Mouse (Mus musculus): ENCODE measurements around the gene Gmfg. TPM values are rescaled to one million over a fixed set of nuclear protein-coding genes. Genes with fewer than 3 reads are reported as not detected.

Gmfg gene
- polyA plus RNA-seq (2015; fragmentation: Nextera tagmentation; extraction: Ambion mirVana), result 35.6 and 38.6 TPM in 2 replicates

DNA sequence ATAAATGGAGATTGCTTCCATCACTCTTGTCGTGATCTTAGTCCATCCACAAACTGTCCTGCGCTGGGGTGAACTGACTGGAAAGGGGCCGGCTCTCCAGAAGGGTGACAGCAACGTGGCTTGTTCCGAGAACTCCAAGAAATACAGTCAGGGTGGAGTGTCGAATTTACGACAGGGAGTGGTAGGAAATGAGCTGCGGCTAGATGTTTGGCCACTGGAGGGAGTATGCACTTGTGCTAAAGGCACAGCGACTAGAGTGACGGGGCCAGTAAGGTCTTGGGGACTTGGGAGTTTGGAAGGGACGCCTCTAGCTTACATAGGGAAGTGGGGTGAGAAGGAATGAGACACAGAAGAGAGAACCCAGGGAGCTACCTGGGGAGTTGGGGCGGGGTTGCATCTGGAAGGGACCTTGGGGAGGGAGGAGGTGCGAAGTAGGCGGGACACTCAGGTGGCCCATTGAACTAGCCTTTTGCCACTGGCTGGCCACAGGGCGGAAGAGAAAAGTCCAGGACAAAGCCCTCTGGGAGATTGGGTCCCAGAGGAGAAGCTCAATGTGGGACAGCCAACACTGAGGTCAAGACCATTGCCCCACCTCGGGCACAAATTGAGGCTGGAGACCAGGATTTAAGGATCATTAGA lies at the start of gene Gmfg:
Gene Gmfg (plus strand): TSS at position 516 of the 639 bp plus-strand sequence.
- Histone ChIP-seq H3K4me3 (ENCODE audit: low read depth, low read length) (peak within 1 kb of the TSS; percentile 85), H3K4me2 (ENCODE audit: low read depth, low read length) (peak within 1 kb of the TSS; percentile 94), H3K9ac (ENCODE audit: low read depth, low read length) (peak within 1 kb of the TSS; percentile 77), H3K9me3 (replicated peaks; ENCODE audit: control insufficient read depth, low read length) (no peaks in the 10 kb centered on the region), H3K27me3 (ENCODE audit: control insufficient read depth, insufficient read depth, low read depth, low read length) (no peaks in the 10 kb centered on the region), H3K36me3 (ENCODE audit: control insufficient read depth, insufficient read depth) (no peaks in the 10 kb centered on the region), H3K27ac (ENCODE audit: low read length) (peak within 1 kb of the TSS; percentile 87), H3K4me1 (ENCODE audit: control insufficient read depth, low read depth, low read length) (peaks cover 40% of the 10 kb centered on the region)
- ATAC-seq (ENCODE audit: low read depth), result peak; percentile 20
- 7% methylated on average over 16 of the region's 16 CpGs for WGBS (ENCODE audit: insufficient replicate concordance)

DNA sequence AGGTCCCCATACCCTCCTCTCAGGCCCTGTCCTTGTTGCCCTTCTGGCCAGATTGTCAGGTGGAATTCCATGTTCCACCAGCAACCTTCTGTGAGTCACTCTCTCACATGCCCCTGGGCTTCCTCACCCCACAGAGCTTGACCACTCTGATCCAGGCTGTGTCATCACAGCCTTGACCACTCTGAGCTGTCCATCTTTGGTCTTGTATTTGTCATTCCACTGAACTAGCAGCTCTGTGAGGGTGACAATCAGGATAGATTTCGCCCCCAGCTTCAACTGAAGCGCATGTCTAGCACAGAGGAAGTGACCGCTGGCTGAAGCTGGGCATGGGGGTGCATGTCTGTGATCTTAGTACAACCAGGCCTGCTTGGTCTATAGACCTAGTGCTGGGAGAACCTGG lies 46.9 kb upstream of the Gmfg start:
- H3K4me1 ChIP-seq (ENCODE audit: control insufficient read depth, low read depth, low read length), result peaks cover 24% of the 10 kb centered on the region
- no peak overlapping the region for H3K9ac ChIP-seq (ENCODE audit: low read depth, low read length)
- H3K9me3 ChIP-seq (replicated peaks; ENCODE audit: control insufficient read depth, low read length), result no peaks in the 10 kb centered on the region
- H3K4me2 ChIP-seq (ENCODE audit: low read depth, low read length), result no peak overlapping the region
- H3K36me3 ChIP-seq (ENCODE audit: control insufficient read depth, insufficient read depth), result peaks cover 16% of the 10 kb centered on the region
- H3K4me3 ChIP-seq (ENCODE audit: low read depth, low read length), result no peak overlapping the region
- 79% methylated on average over 3 of the region's 3 CpGs for WGBS (ENCODE audit: insufficient replicate concordance)
- H3K27me3 ChIP-seq (ENCODE audit: control insufficient read depth, insufficient read depth, low read depth, low read length), result no peaks in the 10 kb centered on the region
- H3K27ac ChIP-seq (ENCODE audit: low read length), result no peak overlapping the region
- ATAC-seq (ENCODE audit: low read depth), result no peak

DNA sequence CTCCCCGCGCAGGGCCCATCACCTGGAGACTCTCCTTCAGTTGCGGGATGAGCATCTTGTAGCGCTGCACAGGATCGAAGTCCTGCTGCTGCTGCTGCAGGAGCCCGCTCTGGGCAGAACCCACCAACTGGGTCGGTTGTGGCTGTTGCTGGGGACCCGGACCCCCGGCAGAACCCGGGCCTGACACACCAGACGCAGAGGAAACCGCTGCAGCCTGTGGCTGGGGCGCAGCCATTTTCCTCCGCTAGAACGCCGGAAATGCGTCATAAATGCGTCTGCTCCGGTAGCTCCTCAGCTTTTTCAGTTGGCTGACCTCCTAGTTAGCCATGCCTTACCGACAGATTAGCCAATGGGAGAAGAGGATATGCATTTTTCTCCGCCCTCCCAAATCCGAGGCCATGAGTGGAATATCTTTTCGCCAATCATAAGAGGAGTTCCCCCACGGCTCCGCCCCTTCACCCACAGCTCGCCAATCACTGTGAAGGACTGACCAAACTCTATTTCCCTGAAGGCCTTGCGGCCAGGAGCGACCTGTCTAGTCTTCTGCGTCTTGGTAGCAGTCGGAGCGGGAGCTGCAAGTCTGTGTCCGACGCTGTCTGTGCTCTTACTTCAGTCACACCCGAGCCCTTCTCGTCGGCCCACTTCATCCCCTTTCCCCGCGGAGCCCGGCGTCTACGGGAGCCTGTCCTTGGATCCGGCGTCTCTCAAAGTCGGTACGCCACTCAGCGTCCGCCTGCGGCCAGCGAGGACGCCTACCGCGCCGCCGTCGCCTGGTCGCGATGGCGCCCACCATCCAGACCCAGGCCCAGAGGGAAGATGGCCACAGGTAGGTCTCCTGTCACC lies 44.6 kb upstream of the Gmfg start, which contains the start of the genes Med29 and Paf1:
Gene Med29 (minus strand): TSS at position 280 of the 843 bp plus-strand sequence.
Gene Paf1 (plus strand): TSS at position 523 of the 843 bp plus-strand sequence.
- peak within 1 kb of the TSS; percentile 71 for H3K27ac ChIP-seq (ENCODE audit: low read length)
- peak; percentile 97 for ATAC-seq (ENCODE audit: low read depth)
- H3K27me3 ChIP-seq (ENCODE audit: control insufficient read depth, insufficient read depth, low read depth, low read length), result no peaks in the 10 kb centered on the region
- peak within 1 kb of the TSS; percentile 94 for H3K4me2 ChIP-seq (ENCODE audit: low read depth, low read length)
- H3K9ac ChIP-seq (ENCODE audit: low read depth, low read length), result peak within 1 kb of the TSS; percentile 81
- under 1% methylated on average over 58 of the region's 58 CpGs for WGBS (ENCODE audit: insufficient replicate concordance)
- H3K36me3 ChIP-seq (ENCODE audit: control insufficient read depth, insufficient read depth), result peaks cover 32% of the 10 kb centered on the region
- no peaks in the 10 kb centered on the region for H3K9me3 ChIP-seq (replicated peaks; ENCODE audit: control insufficient read depth, low read length)
- H3K4me3 ChIP-seq (ENCODE audit: low read depth, low read length), result peak within 1 kb of the TSS; percentile 82
- H3K4me1 ChIP-seq (ENCODE audit: control insufficient read depth, low read depth, low read length), result peaks cover 14% of the 10 kb centered on the region

DNA sequence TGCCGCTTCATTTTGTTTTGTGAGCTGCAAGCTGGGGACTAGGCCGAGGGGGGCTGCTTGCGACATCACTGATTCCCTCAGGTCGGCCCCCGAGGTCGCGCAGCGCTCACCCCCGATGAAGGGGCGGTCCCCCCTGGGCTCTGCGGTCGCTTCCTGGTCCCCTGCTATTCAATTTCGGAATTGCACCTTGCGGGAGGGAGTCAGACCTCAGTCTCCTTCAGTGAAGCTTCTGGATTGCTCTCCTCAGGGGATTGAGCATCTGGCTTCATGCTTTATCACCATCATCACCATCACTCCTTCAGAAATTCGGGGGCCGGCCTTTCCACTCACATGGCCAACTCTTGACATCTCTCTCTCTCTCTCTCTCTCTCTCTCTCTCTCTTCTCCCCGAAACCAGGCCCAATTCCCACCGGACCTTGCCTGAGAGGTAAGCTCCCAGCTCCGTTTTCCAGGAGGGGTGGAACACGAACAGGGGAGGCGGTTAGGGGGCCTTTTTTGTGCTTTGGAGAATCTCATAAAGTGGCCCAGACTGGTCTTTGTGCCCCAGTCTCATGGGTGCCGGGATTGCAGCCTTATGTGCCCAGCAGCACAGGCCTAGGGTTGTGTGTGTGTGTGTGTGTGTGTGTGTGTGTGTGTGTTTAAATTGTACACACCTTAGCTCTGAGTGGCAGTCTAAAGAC lies 43.8 kb upstream of the Gmfg start:
- Histone ChIP-seq H3K4me1 (ENCODE audit: control insufficient read depth, low read depth, low read length) (peaks cover 14% of the 10 kb centered on the region), H3K27ac (ENCODE audit: low read length) (peak overlapping the region; percentile 71), H3K9me3 (replicated peaks; ENCODE audit: control insufficient read depth, low read length) (no peaks in the 10 kb centered on the region), H3K4me3 (ENCODE audit: low read depth, low read length) (peak overlapping the region; percentile 82), H3K4me2 (ENCODE audit: low read depth, low read length) (peak overlapping the region; percentile 94), H3K9ac (ENCODE audit: low read depth, low read length) (peak overlapping the region; percentile 81), H3K36me3 (ENCODE audit: control insufficient read depth, insufficient read depth) (peaks cover 33% of the 10 kb centered on the region), H3K27me3 (ENCODE audit: control insufficient read depth, insufficient read depth, low read depth, low read length) (no peaks in the 10 kb centered on the region)
- no peak for ATAC-seq (ENCODE audit: low read depth)
- WGBS (ENCODE audit: insufficient replicate concordance), result 4% methylated on average over 22 of the region's 22 CpGs

DNA sequence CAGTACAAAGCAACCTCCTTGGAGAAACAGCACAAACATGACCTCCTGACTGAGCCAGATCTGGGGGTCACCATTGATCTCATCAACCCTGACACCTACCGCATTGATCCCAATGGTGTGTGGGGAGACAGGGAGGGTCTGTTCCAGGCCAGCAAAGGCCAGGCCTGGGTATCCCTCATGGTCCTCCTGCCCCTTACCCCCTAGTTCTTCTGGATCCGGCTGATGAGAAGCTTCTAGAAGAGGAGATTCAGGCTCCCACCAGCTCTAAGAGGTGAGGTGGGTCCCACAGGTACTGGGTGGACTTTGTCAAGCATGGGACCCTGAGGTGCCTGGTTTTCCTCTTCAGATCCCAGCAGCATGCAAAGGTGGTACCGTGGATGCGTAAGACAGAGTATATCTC lies 41.8 kb upstream of the Gmfg start:
- Histone ChIP-seq H3K4me3 (ENCODE audit: low read depth, low read length) (no peak overlapping the region), H3K27me3 (ENCODE audit: control insufficient read depth, insufficient read depth, low read depth, low read length) (no peaks in the 10 kb centered on the region), H3K9ac (ENCODE audit: low read depth, low read length) (no peak overlapping the region), H3K36me3 (ENCODE audit: control insufficient read depth, insufficient read depth) (peaks cover 26% of the 10 kb centered on the region), H3K4me1 (ENCODE audit: control insufficient read depth, low read depth, low read length) (peaks cover 14% of the 10 kb centered on the region), H3K27ac (ENCODE audit: low read length) (no peak overlapping the region), H3K4me2 (ENCODE audit: low read depth, low read length) (no peak overlapping the region), H3K9me3 (replicated peaks; ENCODE audit: control insufficient read depth, low read length) (no peaks in the 10 kb centered on the region)
- no peak for ATAC-seq (ENCODE audit: low read depth)
- 86% methylated on average over 4 of the region's 4 CpGs for WGBS (ENCODE audit: insufficient replicate concordance)

DNA sequence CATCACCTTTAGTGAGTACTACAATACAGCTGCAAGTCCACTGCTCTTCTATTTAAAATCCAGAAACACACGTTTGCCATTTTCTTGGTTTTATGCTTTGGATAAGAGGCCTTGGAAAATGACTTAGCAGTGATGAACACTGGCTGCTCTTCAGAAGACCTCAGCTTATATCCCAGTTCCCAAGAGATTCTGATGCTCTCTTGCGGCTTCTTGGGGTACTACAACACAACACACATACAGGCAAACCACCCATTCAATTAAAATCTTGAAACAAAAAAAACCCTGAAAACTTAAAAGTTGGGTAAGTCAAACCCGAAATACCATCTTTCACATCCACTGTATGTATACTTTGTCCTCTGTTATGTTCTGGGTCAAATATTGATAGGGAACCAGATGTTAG lies 39.2 kb upstream of the Gmfg start:
- H3K4me1 ChIP-seq (ENCODE audit: control insufficient read depth, low read depth, low read length), result peaks cover 4% of the 10 kb centered on the region
- no peak for ATAC-seq (ENCODE audit: low read depth)
- no peaks in the 10 kb centered on the region for H3K9me3 ChIP-seq (replicated peaks; ENCODE audit: control insufficient read depth, low read length)
- 65% methylated on average over 3 of the region's 3 CpGs for WGBS (ENCODE audit: insufficient replicate concordance)
- H3K9ac ChIP-seq (ENCODE audit: low read depth, low read length), result no peak overlapping the region
- no peaks in the 10 kb centered on the region for H3K27me3 ChIP-seq (ENCODE audit: control insufficient read depth, insufficient read depth, low read depth, low read length)
- H3K4me3 ChIP-seq (ENCODE audit: low read depth, low read length), result no peak overlapping the region
- peaks cover 37% of the 10 kb centered on the region for H3K36me3 ChIP-seq (ENCODE audit: control insufficient read depth, insufficient read depth)
- H3K4me2 ChIP-seq (ENCODE audit: low read depth, low read length), result no peak overlapping the region
- no peak overlapping the region for H3K27ac ChIP-seq (ENCODE audit: low read length)

DNA sequence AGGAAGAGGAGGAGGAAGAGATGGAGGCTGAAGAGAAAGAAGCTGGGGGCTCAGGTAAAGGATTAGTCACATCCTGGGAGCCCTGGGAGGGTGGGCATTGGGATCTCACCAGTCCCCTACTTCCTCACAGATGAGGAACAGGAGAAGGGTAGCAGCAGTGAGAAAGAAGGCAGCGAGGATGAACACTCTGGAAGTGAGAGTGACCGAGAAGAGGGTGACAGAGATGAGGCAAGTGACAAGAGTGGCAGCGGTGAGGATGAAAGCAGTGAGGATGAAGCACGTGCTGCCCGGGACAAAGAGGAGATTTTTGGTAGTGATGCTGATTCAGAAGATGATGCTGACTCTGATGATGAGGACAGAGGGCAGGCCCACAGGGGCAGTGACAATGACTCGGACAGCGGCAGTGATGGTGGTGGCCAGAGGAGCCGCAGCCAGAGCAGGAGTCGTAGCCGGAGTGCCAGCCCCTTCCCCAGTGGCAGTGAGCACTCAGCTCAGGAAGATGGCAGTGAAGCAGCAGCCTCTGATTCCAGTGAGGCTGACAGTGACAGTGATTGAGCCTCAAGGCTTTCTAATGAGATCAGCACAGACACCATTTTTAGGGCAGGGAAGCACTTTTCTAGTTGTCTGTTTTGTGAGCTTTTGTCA lies 38.4 kb upstream of the Gmfg start:
- Histone ChIP-seq H3K27me3 (ENCODE audit: control insufficient read depth, insufficient read depth, low read depth, low read length) (no peaks in the 10 kb centered on the region), H3K9me3 (replicated peaks; ENCODE audit: control insufficient read depth, low read length) (no peaks in the 10 kb centered on the region), H3K4me1 (ENCODE audit: control insufficient read depth, low read depth, low read length) (no peaks in the 10 kb centered on the region; the same call in none of the 2 replicates), H3K27ac (ENCODE audit: low read length) (no peak overlapping the region), H3K4me3 (ENCODE audit: low read depth, low read length) (no peak overlapping the region), H3K4me2 (ENCODE audit: low read depth, low read length) (no peak overlapping the region), H3K9ac (ENCODE audit: low read depth, low read length) (no peak overlapping the region), H3K36me3 (ENCODE audit: control insufficient read depth, insufficient read depth) (peaks cover 45% of the 10 kb centered on the region)
- WGBS (ENCODE audit: insufficient replicate concordance), result 85% methylated on average over 10 of the region's 10 CpGs
- ATAC-seq (ENCODE audit: low read depth), result no peak

DNA sequence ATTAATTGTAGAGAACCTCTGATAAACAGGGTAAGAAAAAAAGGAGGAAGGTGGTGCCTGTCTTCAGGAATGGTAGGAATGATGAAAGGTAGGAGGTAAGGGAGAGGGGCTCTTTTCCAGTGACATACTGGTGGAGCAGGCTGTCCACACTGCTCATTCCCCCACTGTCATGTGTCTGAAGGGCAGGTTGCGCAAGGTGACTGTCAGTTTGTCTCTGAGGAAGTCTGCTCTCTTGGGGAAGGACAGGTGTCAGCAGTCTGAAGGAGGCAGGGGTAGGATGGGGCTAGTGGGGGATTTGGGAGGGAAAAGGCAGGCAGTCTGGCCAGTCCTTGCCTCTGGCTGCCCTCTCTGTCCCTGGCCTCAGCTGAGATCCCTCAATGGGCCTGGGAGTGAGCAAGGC lies 36.2 kb upstream of the Gmfg start:
- Histone ChIP-seq H3K4me1 (ENCODE audit: control insufficient read depth, low read depth, low read length) (no peaks in the 10 kb centered on the region; the same call in 1 of the 2 replicates), H3K36me3 (ENCODE audit: control insufficient read depth, insufficient read depth) (peaks cover 51% of the 10 kb centered on the region), H3K9me3 (replicated peaks; ENCODE audit: control insufficient read depth, low read length) (no peaks in the 10 kb centered on the region), H3K4me3 (ENCODE audit: low read depth, low read length) (no peak overlapping the region), H3K27ac (ENCODE audit: low read length) (peak overlapping the region; percentile 19; the same call in 1 of the 2 replicates), H3K9ac (ENCODE audit: low read depth, low read length) (no peak overlapping the region), H3K4me2 (ENCODE audit: low read depth, low read length) (no peak overlapping the region), H3K27me3 (ENCODE audit: control insufficient read depth, insufficient read depth, low read depth, low read length) (no peaks in the 10 kb centered on the region)
- 0 out of 2 replicates have a peak, but pooled peaks have one; percentile 38 for ATAC-seq (ENCODE audit: low read depth)
- 95% methylated on average over 1 of the region's 1 CpGs for WGBS (ENCODE audit: insufficient replicate concordance)
